Mouse (Mus musculus) natural killer cell, adult 2 months (primary cell): ENCODE measurements around the gene Gtf2f1.

ENCODE experiments used
- DNase-seq, 2 experiments: peaks; one replicate each; pipeline ENCODE4 v3.0.0; 2022; ENCODE audit warnings: low spot score in 2 of 2

Gene Gtf2f1

GRCm38 (mm10) chr17:57011236-57012141 is at the start of gene Gtf2f1, which contains the start of gene Gm17949:
TSS of gene Gtf2f1 (minus strand) at chr17:57011288.
TSS of gene Gm17949 (plus strand) at chr17:57011469.
- peak; percentile 90 to 91 for DNase-seq

GRCm38 (mm10) chr17:57060231-57060801 is 49.2 kb upstream of the Gtf2f1 start:
- peak; percentile 97 to 98 for DNase-seq

- peak; percentile 25 to 47 for DNase-seq
These were observed 48.4 kb upstream of the Gtf2f1 start, which contains the start of gene Slc25a23 for GRCm38 (mm10) chr17:57059486-57059977. TSS of gene Slc25a23 (minus strand) at chr17:57059863.

GRCm38 (mm10) chr17:57058891-57059485 is 47.9 kb upstream of the Gtf2f1 start, which contains the start of gene Crb3:
TSS of gene Crb3 (plus strand) at chr17:57059105.
- no peak for DNase-seq

GRCm38 (mm10) chr17:57056246-57056645 is 45.2 kb upstream of the Gtf2f1 start:
- DNase-seq: no peak

GRCm38 (mm10) chr17:57051679-57052078 is 40.6 kb upstream of the Gtf2f1 start:
- peak in 1 of 2 experiments; percentile 24 for DNase-seq

- no peak for DNase-seq
These were observed 37.7 kb upstream of the Gtf2f1 start for GRCm38 (mm10) chr17:57048816-57049215.

GRCm38 (mm10) chr17:57047406-57047805 is 36.3 kb upstream of the Gtf2f1 start:
- DNase-seq: no peak

- DNase-seq: no peak
These were observed 30.5 kb upstream of the Gtf2f1 start, which contains the start of gene Slc25a41 for GRCm38 (mm10) chr17:57041554-57041953. TSS of gene Slc25a41 (minus strand) at chr17:57041654.

- DNase-seq: peak in 1 of 2 experiments; percentile 22
These were observed 27.9 kb upstream of the Gtf2f1 start for GRCm38 (mm10) chr17:57038978-57039377.

GRCm38 (mm10) chr17:57032854-57033253 is 21.8 kb upstream of the Gtf2f1 start:
- no peak for DNase-seq

- peak; percentile 100 for DNase-seq
These were observed 20.8 kb upstream of the Gtf2f1 start for GRCm38 (mm10) chr17:57031661-57032420.

GRCm38 (mm10) chr17:57030931-57031660 is 20.0 kb upstream of the Gtf2f1 start, which contains the start of gene Khsrp:
TSS of gene Khsrp (minus strand) at chr17:57031522.
- DNase-seq: peak in 1 of 2 experiments; percentile 13

GRCm38 (mm10) chr17:57029691-57030090 is 18.6 kb upstream of the Gtf2f1 start:
- no peak for DNase-seq

GRCm38 (mm10) chr17:57027471-57027870 is 16.4 kb upstream of the Gtf2f1 start:
- no peak for DNase-seq

GRCm38 (mm10) chr17:57020960-57021359 is 9.9 kb upstream of the Gtf2f1 start:
- DNase-seq: no peak

- DNase-seq: no peak
These were observed 8.6 kb upstream of the Gtf2f1 start for GRCm38 (mm10) chr17:57019693-57020092.

- no peak for DNase-seq
These were observed 1.2 kb upstream of the Gtf2f1 start for GRCm38 (mm10) chr17:57012245-57012795.

GRCm38 (mm10) chr17:57010911-57011235 is 215 bp downstream of the Gtf2f1 start:
- no peak for DNase-seq
